Mouse (Mus musculus) spleen, adult 10 weeks (tissue): Measurements from ENCODE around the gene Krtap19-2. TPM values are rescaled to one million over a fixed set of nuclear protein-coding genes. Genes with fewer than 3 reads are reported as not detected.

ENCODE experiments used
- polyA plus RNA-seq: library from polyadenylated mRNA; stranded (reverse); fragments of 350-450 nt; fragmentation: Illumina TruSeq; extraction: RNeasy Lipid Tissue Mini Kit (QIAGEN cat#74804); gene quantifications from one replicate; pipeline ENCODE4 v1.2.3, GENCODE M21; 2015; ENCODE audit warnings: low replicate concordance; ENCODE audit not compliant: insufficient read depth

The Krtap19-2 gene
- polyA plus RNA-seq: not detected

DNA sequence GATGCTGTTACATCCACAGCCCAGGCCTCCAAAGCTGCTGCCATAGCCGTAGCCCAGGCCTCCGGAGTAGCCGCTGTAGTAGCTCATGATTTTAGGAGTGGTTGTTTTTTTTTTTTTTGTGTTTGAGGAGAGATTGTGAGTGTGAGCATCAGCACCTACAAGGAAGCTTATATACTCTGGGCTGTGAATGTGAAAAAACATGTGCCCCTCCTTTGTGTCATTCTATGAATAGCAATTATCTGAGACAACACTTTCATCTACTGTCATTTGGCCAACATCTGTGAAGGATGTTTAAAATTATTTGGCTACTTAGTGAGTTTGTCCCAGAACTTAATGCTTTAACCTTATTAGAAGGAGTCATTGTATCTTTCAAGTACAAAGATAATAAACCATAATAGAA, at the start of gene Krtap19-2:
Gene Krtap19-2, minus strand, starts transcription at position 101 of the 400 bp plus-strand sequence.

DNA sequence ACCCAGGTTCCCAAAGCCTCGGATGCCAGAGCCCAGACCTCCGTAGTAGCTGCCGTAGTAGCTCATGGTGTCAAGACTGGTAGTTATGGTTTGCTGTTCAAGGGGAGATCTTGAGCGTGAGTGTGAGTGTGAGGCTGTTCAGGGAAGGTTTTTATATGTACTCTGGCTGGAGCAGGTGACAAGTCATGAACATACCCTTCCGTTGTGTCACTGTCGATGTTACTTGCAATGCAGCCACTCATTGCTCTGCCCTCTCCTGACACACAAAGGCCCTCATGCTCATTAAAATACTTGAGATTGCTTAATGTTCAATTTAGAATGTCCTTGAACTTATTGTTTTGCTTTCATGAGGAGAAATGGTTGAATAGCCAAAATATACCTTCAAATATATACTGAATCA, 22.3 kb upstream of the Krtap19-2 start, which contains the start of gene Krtap19-5:
Gene Krtap19-5, minus strand, starts transcription at position 101 of the 400 bp plus-strand sequence.

DNA sequence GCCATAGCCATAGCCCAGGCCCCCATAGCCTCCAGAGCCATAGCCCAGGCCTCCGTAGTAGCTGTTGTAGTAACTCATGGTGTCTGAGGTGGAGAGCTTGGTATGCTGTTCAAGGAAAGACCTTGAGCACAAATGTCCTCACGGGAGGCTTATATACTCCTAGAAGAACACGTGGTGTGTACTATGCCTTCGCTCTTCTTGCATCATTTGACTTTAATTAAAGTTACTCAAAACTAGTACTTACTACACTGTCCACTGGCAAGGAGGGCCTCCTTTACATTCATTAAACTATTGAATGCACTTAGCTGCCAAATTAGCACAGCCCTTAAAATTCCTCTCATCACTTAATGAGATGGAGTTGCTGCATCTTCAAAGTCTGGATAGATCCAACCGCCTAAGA, 10.9 kb upstream of the Krtap19-2 start, which contains the start of gene Krtap19-4:
Gene Krtap19-4, minus strand, starts transcription at position 101 of the 400 bp plus-strand sequence.

DNA sequence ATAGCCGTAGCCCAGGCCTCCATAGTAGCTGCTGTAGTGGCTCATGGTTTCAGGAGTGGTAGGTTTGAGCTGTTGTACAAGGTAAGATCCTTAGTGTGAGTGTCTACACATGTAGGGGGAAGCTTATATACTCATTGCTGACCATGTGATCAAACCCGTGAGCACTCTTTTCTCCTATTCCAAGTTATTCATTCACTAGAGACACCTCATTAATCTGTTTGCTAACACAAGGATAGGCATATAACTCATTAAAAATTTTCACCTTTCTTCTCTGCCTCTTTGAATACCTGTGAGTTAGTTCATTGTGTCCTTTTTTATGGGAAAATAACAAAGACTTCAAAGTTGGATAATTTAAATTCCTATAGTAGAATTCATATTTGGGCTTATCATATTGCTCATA, 3.9 kb upstream of the Krtap19-2 start, which contains the start of gene Krtap19-3:
Gene Krtap19-3, minus strand, starts transcription at position 101 of the 400 bp plus-strand sequence.

DNA sequence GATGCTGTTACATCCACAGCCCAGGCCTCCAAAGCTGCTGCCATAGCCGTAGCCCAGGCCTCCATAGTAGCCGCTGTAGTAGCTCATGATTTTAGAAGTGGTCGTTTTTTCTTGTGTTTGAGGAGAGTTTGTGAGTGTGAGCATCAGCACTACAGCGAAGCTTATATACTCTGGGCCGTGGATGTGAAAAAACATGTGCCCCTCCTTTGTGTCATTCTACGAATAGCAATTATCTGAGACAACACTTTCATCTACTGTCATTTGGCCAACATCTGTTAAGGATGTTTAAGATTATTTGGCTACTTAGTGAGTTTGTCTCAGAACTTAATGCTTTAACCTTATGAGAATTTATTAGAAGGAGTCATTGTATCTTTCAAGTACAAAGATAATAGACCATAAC, 4.8 kb downstream of the Krtap19-2 start, which contains the start of gene Krtap19-1:
Gene Krtap19-1, minus strand, starts transcription at position 101 of the 400 bp plus-strand sequence.

DNA sequence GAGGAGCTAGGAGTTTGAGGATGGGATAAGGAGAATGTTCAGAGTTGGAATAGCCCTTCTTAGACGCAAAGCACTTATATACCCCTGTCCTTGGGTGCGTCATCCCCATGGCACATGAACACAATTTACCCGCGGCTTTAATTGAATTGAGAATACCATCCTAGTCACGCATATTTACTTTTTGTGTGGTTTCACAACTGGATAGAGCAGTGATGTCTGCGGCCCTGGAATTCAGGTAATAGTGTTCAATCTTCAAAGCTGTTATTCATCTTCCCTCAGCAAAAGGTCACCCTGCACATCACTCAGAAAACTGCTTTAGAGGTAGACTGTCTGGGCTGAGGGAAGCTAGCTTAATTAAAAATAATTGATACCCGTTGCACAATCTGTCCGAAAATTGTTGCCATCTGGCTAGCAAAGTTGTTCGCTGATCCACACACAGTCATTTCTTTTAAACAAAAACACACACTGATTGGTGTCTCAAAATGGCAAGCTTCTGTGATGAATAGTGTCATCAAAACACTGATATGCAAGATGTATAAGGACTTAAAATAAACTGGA, 47.9 kb downstream of the Krtap19-2 start, which contains the start of gene Krtap14:
Gene Krtap14, minus strand, starts transcription at position 51 of the 558 bp plus-strand sequence.

Other genes starting within 250 kb of the Krtap19-2 start
- gene 2310079G19Rik, start 246.6 kb downstream of the Krtap19-2 start, polyA plus RNA-seq: not detected
- gene Krtap26-1, start 226.5 kb downstream of the Krtap19-2 start, polyA plus RNA-seq: not detected
- not detected for gene Krtap27-1, start 202.6 kb downstream of the Krtap19-2 start, polyA plus RNA-seq
- gene 2310061N02Rik, start 166.3 kb downstream of the Krtap19-2 start, polyA plus RNA-seq: not detected
- gene Krtap13-1, start 145.4 kb downstream of the Krtap19-2 start, polyA plus RNA-seq: not detected
- not detected for gene Krtap13, start 122.6 kb downstream of the Krtap19-2 start, polyA plus RNA-seq
- not detected for gene 2310034C09Rik, start 115.4 kb downstream of the Krtap19-2 start, polyA plus RNA-seq
- not detected for gene 2310057N15Rik, start 100.1 kb downstream of the Krtap19-2 start, polyA plus RNA-seq
- gene Gm5965, start 96.4 kb downstream of the Krtap19-2 start, polyA plus RNA-seq: not detected
- not detected for gene Gm20741, start 62.0 kb downstream of the Krtap19-2 start, polyA plus RNA-seq
- not detected for gene Krtap15, start 54.1 kb downstream of the Krtap19-2 start, polyA plus RNA-seq
- gene Krtap14, start 48.1 kb downstream of the Krtap19-2 start, polyA plus RNA-seq: not detected
- not detected for gene Krtap19-1, start 4.9 kb downstream of the Krtap19-2 start, polyA plus RNA-seq
- gene Krtap19-3, start 3.8 kb upstream of the Krtap19-2 start, polyA plus RNA-seq: not detected
- gene Krtap19-4, start 10.8 kb upstream of the Krtap19-2 start, polyA plus RNA-seq: not detected
- gene Krtap19-5, start 22.2 kb upstream of the Krtap19-2 start, polyA plus RNA-seq: not detected
- gene Krtap19-9b, start 58.0 kb upstream of the Krtap19-2 start, polyA plus RNA-seq: not detected
- not detected for gene Krtap16-3, start 88.6 kb upstream of the Krtap19-2 start, polyA plus RNA-seq
- gene Krtap22-2, start 136.5 kb upstream of the Krtap19-2 start, polyA plus RNA-seq: not detected
- gene Gm10229, start 141.0 kb upstream of the Krtap19-2 start, polyA plus RNA-seq: not detected
- gene Krtap6-1, start 157.4 kb upstream of the Krtap19-2 start, polyA plus RNA-seq: not detected
- gene Gm10228, start 167.2 kb upstream of the Krtap19-2 start, polyA plus RNA-seq: not detected
- gene Krtap6-5, start 173.6 kb upstream of the Krtap19-2 start, polyA plus RNA-seq: not detected
- gene 1110025L11Rik, start 189.7 kb upstream of the Krtap19-2 start, polyA plus RNA-seq: not detected
- gene Krtap6-3, start 209.7 kb upstream of the Krtap19-2 start, polyA plus RNA-seq: not detected